Mouse (Mus musculus): Measurements from ENCODE around the gene Cd3eap. TPM values are rescaled to one million over a fixed set of nuclear protein-coding genes. Genes with fewer than 3 reads are reported as not detected.

Cd3eap gene
- 23.2 and 27.8 TPM in 2 replicates for polyA plus RNA-seq (2016; fragmentation: Nextera tagmentation; extraction: Ambion mirVana)

DNA sequence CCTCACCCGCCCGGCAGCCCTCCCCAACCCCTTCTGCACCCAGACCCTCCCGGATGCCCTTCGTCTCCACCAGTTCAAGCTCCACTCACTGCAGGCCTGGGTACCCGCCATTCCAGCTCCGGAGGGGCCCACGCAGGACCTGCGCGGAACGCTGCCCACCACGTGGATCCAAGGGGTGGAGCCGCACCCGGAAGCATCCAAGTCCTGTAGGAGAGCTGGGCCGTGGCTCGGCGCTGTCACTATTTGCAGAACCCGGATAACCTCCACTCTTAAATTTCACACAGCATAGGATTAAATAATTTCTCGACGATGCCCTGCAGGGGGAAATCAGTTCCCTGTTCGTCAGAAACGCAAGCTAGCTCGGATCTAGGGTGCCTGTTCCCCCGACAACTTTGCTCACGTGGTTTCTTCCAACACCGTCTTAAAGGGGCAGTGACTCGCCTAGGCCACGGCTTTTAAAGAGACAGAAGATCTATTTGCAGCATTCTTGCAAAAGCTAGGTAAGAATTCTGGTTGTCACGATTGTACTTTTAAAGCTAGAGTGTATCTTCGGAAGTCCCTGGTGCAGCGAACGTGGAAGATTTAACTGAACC, at the start of gene Cd3eap, which contains the start of gene Ppp1r13l:
TSS of gene Cd3eap (minus strand) at position 185 of the 593 bp plus-strand sequence.
TSS of gene Ppp1r13l (plus strand) at position 451 of the 593 bp plus-strand sequence.
- WGBS: under 1% methylated on average over 31 of the region's 31 CpGs
- H3K4me3 ChIP-seq: peak within 1 kb of the TSS; percentile 73
- H3K27ac ChIP-seq: peak within 1 kb of the TSS; percentile 92
- H3K27me3 ChIP-seq (ENCODE audit: insufficient read depth, poor library complexity, severe bottlenecking): no peaks in the 10 kb centered on the region
- DNase-seq (ENCODE audit: low spot score): peak; percentile 94
- peaks cover 34% of the 10 kb centered on the region for H3K36me3 ChIP-seq
- H3K4me1 ChIP-seq: peaks cover 59% of the 10 kb centered on the region
- no peaks in the 10 kb centered on the region for H3K9me3 ChIP-seq

DNA sequence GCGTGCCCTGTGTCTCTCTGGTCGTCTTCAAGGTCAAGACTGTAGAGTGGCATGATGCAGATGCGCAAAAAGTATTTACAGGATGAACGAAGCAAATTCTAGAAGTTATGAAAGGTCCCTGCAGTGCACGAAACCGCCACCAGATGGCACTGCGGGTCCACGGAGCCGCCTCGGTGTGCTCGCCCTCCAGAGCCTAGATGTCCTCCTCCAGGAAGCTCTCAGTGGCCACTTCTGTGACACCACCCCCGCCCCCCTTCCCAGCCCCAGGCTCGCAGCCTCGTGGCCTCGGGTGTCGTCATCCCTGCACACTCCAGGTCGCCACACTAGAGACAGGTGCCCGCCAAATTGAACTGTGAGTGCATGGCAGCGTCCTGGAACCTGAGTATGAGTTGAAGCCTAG, 46.1 kb upstream of the Cd3eap start:
- H3K9me3 ChIP-seq: 0 out of 2 replicates have a peak, but pooled peaks cover 7% of the 10 kb centered on the region
- DNase-seq (ENCODE audit: low spot score): peak; percentile 92
- H3K27me3 ChIP-seq (ENCODE audit: insufficient read depth, poor library complexity, severe bottlenecking): peaks cover 51% of the 10 kb centered on the region
- peak overlapping the region; percentile 42; the same call in 1 of the 2 replicates for H3K27ac ChIP-seq
- H3K4me3 ChIP-seq: peak overlapping the region; percentile 40
- H3K4me1 ChIP-seq: peaks cover 22% of the 10 kb centered on the region
- WGBS: 2% methylated on average over 19 of the region's 19 CpGs
- H3K36me3 ChIP-seq: no peaks in the 10 kb centered on the region

DNA sequence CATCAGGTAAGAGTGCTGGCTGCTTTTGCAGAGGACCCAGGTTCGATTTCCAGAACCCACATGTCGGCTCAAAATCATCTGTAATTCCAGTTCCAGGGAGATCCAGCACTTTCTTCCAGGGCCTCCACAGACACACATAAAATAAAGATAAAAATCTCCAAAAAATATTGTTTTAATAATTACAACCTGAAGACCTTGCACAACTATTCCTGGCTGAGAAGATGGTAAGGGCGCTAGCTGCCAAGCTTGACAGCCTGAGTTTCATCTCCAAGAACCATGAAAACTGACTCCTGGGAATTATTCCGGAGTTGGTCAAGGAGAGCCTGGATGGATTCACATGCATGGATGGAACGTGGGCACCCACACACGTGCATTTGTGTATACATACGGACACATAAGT, 45.2 kb upstream of the Cd3eap start, which contains the start of gene Ckm:
TSS of gene Ckm (plus strand) at position 301 of the 400 bp plus-strand sequence.
- Histone ChIP-seq H3K27ac (peak within 1 kb of the TSS; percentile 76), H3K9me3 (0 out of 2 replicates have a peak, but pooled peaks cover 7% of the 10 kb centered on the region), H3K27me3 (ENCODE audit: insufficient read depth, poor library complexity, severe bottlenecking) (peaks cover 61% of the 10 kb centered on the region), H3K4me3 (peak within 1 kb of the TSS; percentile 75), H3K36me3 (no peaks in the 10 kb centered on the region), H3K4me1 (peaks cover 19% of the 10 kb centered on the region)
- 50% methylated on average over 7 of the region's 7 CpGs for WGBS
- DNase-seq (ENCODE audit: low spot score): no peak

DNA sequence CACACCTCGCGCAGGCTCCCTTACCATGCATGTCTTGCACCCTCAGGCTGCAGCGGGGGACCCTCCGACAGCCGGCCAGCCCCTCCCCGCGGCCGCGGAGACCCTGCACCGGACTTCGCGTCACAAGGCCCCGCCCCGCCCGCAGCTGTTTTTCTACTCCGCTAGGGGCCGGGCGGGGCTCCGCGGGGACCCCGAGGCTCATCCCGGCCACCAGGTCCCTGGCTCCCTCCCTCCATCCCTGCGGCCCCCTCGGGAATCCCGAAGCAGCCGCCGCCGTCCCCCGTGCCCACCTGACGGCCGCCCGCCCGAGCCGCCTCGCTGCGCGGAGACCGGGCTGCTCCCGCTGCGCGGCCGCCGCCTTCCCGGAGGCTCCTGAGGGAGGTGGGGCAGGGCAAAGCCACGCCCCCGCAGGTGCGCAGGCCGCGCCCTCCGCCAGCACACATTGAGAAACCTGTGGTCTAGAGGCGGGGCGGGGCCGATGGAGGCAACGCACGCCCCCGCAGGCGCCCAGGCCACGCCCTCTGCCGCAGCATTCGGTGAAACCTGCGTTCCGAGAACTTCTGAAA, 44.5 kb upstream of the Cd3eap start, which contains the start of gene Klc3:
TSS of gene Klc3 (minus strand) at position 374 of the 566 bp plus-strand sequence.
- H3K27ac ChIP-seq: peak within 1 kb of the TSS; percentile 76
- DNase-seq (ENCODE audit: low spot score): peak; percentile 92
- H3K36me3 ChIP-seq: no peaks in the 10 kb centered on the region
- H3K27me3 ChIP-seq (ENCODE audit: insufficient read depth, poor library complexity, severe bottlenecking): peaks cover 67% of the 10 kb centered on the region
- under 1% methylated on average over 62 of the region's 62 CpGs for WGBS
- H3K9me3 ChIP-seq: 0 out of 2 replicates have a peak, but pooled peaks cover 7% of the 10 kb centered on the region
- peaks cover 21% of the 10 kb centered on the region for H3K4me1 ChIP-seq
- H3K4me3 ChIP-seq: peak within 1 kb of the TSS; percentile 75

DNA sequence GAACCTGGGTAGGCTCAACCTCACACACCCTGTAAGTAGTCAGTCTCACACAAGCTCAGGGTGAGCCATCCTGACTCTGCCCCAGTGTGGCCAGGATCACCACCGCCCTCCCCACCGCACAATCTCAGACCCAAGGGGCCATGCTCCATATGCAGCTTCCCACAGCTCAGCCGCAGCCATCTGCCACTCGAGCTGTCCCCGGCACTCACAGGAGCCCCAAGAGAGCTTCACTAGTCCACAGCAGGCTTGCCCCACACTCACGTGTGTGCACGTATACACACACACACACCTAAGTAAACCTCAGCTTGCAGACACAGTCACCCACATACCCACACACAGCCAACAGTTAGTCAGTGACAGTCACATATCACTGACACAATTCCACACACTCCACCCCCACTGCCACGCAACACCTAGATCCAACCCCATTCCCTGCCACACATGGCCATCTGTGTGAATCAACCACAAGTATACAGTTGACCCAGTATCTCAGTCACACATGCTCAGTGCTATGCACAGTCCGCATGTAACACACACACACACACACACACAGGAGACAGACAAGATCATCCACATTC, 43.3 kb upstream of the Cd3eap start:
- peaks cover 77% of the 10 kb centered on the region for H3K27me3 ChIP-seq (ENCODE audit: insufficient read depth, poor library complexity, severe bottlenecking)
- DNase-seq (ENCODE audit: low spot score): no peak
- WGBS: 80% methylated on average over 9 of the region's 9 CpGs
- 0 out of 2 replicates have a peak, but pooled peaks cover 7% of the 10 kb centered on the region for H3K9me3 ChIP-seq
- H3K27ac ChIP-seq: no peak overlapping the region
- H3K4me1 ChIP-seq: peaks cover 21% of the 10 kb centered on the region
- H3K36me3 ChIP-seq: no peaks in the 10 kb centered on the region
- no peak overlapping the region for H3K4me3 ChIP-seq

DNA sequence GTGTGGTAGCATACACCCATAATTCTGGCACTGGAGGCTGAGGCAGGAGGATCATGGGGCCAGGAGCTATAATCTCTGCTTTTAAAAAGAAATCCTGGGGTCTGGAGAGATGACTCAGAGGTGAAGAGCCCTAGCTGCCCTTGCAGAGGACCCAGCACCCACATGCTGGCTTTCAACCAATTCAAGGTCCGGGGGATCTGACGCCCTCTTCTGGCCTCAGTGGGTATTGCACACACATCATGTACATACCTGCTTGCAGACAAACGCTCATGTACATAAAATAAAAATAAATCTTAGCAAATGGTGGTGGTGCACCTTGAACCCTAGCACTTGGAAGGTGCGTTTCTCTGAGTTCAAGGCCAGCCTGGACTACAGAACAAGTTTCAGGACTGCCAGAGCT, 41.7 kb upstream of the Cd3eap start:
- 77% methylated on average over 4 of the region's 4 CpGs for WGBS
- 0 out of 2 replicates have a peak, but pooled peaks cover 7% of the 10 kb centered on the region for H3K9me3 ChIP-seq
- peaks cover 83% of the 10 kb centered on the region for H3K27me3 ChIP-seq (ENCODE audit: insufficient read depth, poor library complexity, severe bottlenecking)
- no peak for DNase-seq (ENCODE audit: low spot score)
- no peaks in the 10 kb centered on the region; the same call in 1 of the 2 replicates for H3K36me3 ChIP-seq
- H3K27ac ChIP-seq: no peak overlapping the region
- H3K4me3 ChIP-seq: no peak overlapping the region
- H3K4me1 ChIP-seq: peaks cover 21% of the 10 kb centered on the region

DNA sequence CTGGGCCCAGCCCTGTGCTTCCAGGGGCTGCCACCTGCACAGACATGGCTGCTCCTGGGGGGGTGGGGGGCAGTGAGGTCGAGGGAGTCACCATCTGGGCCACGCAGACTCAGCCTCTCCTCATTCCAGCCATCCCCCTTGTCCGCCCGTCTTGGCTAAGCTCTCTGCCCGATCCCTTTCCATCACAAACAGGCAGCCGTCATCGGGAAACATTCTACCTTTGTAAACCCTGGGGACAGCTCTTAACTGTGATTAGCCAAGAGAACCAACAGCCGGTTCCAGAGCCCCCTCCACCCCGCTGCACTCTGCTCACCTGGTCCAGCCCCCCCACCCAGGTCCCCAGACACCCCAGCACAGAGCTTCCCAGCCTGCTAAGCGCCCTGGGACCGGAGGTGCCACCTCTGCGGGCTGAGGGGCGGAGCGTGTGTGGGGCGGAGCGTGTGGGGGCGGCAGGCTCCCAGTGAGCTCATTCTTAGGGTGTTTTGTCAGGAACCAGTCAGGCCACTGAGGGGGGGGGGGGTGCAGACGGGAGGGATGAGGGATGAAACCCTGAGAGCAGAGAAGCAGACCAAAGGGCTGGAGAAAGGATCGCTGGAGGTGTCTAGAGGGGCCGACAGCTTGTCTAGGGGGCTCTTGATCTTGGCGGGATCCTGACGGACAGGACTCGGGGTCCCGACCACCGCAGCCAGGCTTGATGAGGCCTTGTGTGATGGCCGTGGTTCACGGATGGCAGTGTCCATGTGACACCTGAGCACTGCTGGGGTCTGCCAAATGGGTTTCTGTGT, 40.4 kb upstream of the Cd3eap start:
- Histone ChIP-seq H3K36me3 (peaks cover 10% of the 10 kb centered on the region), H3K27ac (peak overlapping the region; percentile 64), H3K4me3 (peak overlapping the region; percentile 60), H3K9me3 (0 out of 2 replicates have a peak, but pooled peaks cover 7% of the 10 kb centered on the region), H3K4me1 (peaks cover 21% of the 10 kb centered on the region), H3K27me3 (ENCODE audit: insufficient read depth, poor library complexity, severe bottlenecking) (peaks cover 75% of the 10 kb centered on the region)
- 2% methylated on average over 27 of the region's 27 CpGs for WGBS
- DNase-seq (ENCODE audit: low spot score): no peak

DNA sequence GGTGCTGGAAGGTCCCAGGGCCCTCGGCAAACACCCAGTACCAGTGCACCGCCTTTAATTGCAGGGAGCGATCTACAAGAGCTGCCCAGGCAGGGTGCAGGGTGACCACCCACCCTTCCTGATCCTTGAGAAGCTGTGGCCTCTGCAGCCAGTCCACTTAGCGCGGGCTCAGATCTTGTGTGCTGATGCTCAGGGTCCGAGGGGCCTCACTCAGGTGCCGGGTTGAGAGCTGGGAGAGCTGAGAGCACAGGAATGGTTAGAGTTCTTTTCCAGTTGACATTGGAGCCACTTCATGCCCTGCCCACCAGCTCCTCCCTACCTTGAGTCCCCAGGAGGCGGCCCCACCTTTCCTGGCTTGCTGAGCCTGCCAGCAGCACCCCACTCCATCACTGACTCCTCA, 35.2 kb upstream of the Cd3eap start:
- WGBS: 87% methylated on average over 8 of the region's 8 CpGs
- Histone ChIP-seq H3K36me3 (peaks cover 60% of the 10 kb centered on the region), H3K4me1 (peaks cover 6% of the 10 kb centered on the region), H3K9me3 (no peaks in the 10 kb centered on the region), H3K27ac (no peak overlapping the region), H3K4me3 (no peak overlapping the region), H3K27me3 (ENCODE audit: insufficient read depth, poor library complexity, severe bottlenecking) (peaks cover 26% of the 10 kb centered on the region)
- no peak for DNase-seq (ENCODE audit: low spot score)

DNA sequence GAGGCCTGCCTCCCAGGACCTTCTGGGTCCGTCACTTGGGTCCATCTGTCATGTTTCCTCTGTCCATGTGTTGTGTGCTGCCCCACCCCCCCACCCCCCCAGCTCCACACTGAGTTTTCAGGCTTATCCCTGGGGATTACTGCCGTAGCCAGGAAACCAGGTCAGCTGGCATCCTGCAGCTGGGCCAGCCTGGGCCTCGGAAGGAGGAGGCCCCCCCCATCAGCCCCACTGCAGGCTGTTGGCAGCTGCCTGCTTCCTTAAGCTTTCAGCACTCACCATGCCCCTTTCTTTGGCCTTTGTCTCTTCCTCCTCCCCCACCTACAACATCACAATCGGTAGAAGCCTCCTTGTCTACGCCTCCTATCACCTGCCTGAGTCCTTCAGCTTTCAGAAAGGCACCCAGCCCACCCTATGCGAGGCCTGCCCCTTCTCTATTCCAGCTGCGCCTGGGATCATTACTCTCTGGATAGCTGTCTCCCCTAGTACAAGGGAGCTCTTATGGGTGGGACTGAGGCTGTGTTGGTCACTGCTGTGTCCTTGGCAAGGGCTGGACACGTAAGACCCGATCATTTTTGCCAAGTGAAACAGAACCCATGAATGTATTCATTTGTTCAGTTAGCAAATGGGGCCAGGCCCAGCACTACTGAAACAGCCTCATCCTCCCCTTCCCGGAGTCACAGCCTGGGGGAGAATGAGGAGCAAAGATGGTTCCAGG, 29.6 kb upstream of the Cd3eap start:
- no peaks in the 10 kb centered on the region for H3K9me3 ChIP-seq
- no peak overlapping the region for H3K4me3 ChIP-seq
- H3K27ac ChIP-seq: no peak overlapping the region
- no peaks in the 10 kb centered on the region for H3K4me1 ChIP-seq
- no peaks in the 10 kb centered on the region for H3K27me3 ChIP-seq (ENCODE audit: insufficient read depth, poor library complexity, severe bottlenecking)
- H3K36me3 ChIP-seq: peaks cover 97% of the 10 kb centered on the region
- no peak for DNase-seq (ENCODE audit: low spot score)
- WGBS: 85% methylated on average over 10 of the region's 10 CpGs

DNA sequence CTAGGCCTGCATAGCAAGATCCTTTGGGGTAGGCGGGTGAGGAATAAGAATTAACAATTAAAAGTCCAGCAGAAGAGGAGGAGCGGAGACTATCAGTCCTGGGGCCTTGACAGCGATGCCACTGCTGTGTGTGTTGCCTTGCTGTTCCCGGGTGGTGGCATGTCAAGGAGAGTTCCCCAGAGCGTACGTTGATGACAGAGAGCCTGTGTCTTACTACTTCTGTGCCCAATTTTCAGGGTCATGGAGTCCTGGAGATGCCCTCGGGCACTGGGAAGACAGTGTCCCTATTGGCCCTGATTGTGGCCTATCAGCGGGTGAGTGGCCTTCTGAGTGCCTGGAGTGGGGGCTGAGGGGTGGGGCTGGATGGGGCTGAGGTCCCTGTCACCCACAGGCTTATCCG, 24.4 kb upstream of the Cd3eap start:
- no peak for DNase-seq (ENCODE audit: low spot score)
- Histone ChIP-seq H3K4me3 (no peak overlapping the region), H3K4me1 (peaks cover 15% of the 10 kb centered on the region; the same call in 1 of the 2 replicates), H3K36me3 (peaks cover 60% of the 10 kb centered on the region), H3K9me3 (no peaks in the 10 kb centered on the region), H3K27ac (no peak overlapping the region), H3K27me3 (ENCODE audit: insufficient read depth, poor library complexity, severe bottlenecking) (no peaks in the 10 kb centered on the region)
- 85% methylated on average over 9 of the region's 9 CpGs for WGBS

DNA sequence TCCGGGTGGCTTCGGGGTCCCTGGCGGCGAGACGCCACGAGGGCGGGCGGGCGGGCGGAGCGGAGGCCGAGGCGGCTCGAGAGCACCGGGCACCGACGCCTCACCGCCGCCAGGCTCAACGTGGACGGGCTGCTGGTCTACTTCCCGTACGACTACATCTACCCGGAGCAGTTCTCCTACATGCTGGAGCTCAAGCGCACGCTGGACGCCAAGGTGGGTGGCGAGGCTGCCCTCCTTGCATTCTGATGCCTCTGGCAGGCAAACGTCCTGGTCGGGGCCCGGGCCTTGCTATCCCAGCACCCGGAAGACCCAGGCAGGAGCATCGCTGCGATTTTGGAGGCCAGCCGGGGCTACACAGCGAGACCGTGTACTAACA, 22.9 kb upstream of the Cd3eap start:
- Histone ChIP-seq H3K4me3 (peak overlapping the region; percentile 91), H3K27me3 (ENCODE audit: insufficient read depth, poor library complexity, severe bottlenecking) (no peaks in the 10 kb centered on the region), H3K4me1 (peaks cover 20% of the 10 kb centered on the region; the same call in 1 of the 2 replicates), H3K9me3 (no peaks in the 10 kb centered on the region), H3K27ac (peak overlapping the region; percentile 84), H3K36me3 (peaks cover 60% of the 10 kb centered on the region)
- 0% methylated on average over 30 of the region's 37 CpGs for WGBS
- peak; percentile 83 for DNase-seq (ENCODE audit: low spot score)
